Mouse (Mus musculus) kidney, embryonic 14.5 days (tissue): ENCODE measurements around the gene Ces3a. TPM values are rescaled to one million over a fixed set of nuclear protein-coding genes. Genes with fewer than 3 reads are reported as not detected.

ENCODE experiments used
- ATAC-seq: fragments of 200-750 bp; cut with Nextera tagmentation; 2 replicates; pipeline ENCODE4 v1.8.0; 2017; ENCODE audit warnings: moderate number of reproducible peaks, mild to moderate bottlenecking, moderate TSS enrichment, moderate library complexity; ENCODE audit not compliant: low FRiP score, low TSS enrichment
- H3K27ac ChIP-seq: fragments of 300-500 bp; sonication (generic); 2 replicates; pipeline ENCODE4 v1.5.1; 2014; ENCODE audit warnings: low read depth, mild to moderate bottlenecking, low read length, moderate library complexity, mixed read lengths
- H3K27me3 ChIP-seq: fragments of 300-500 bp; sonication (generic); 2 replicates; pipeline ENCODE4 v1.6.1; 2014; ENCODE audit warnings: mild to moderate bottlenecking, low read length; ENCODE audit not compliant: control insufficient read depth, insufficient read depth
- H3K36me3 ChIP-seq: fragments of 300-500 bp; sonication (generic); 2 replicates; pipeline ENCODE4 v1.6.1; 2014; ENCODE audit warnings: low read length, mixed read lengths; ENCODE audit not compliant: control insufficient read depth, insufficient read depth
- H3K4me1 ChIP-seq: fragments of 300-500 bp; sonication (generic); 2 replicates; pipeline ENCODE4 v1.6.1; 2014; ENCODE audit warnings: low read length, mixed read lengths; ENCODE audit not compliant: control insufficient read depth, insufficient read depth
- H3K4me2 ChIP-seq: fragments of 300-500 bp; sonication (generic); replicated peaks from 2 replicates; pipeline ENCODE4 v1.6.1; 2014; ENCODE audit warnings: low read depth, mild to moderate bottlenecking, low read length
- H3K4me3 ChIP-seq: fragments of 300-500 bp; sonication (generic); 2 replicates; pipeline ENCODE4 v1.5.1; 2014; ENCODE audit warnings: mild to moderate bottlenecking, low read length
- H3K9ac ChIP-seq: fragments of 300-500 bp; sonication (generic); 2 replicates; pipeline ENCODE4 v1.6.1; 2014; ENCODE audit warnings: low read depth, mild to moderate bottlenecking, low read length, moderate library complexity
- H3K9me3 ChIP-seq: fragments of 300-500 bp; sonication (generic); 2 replicates; pipeline ENCODE4 v1.6.1; 2016; ENCODE audit warnings: low read length; ENCODE audit not compliant: control insufficient read depth
- WGBS: fragments of 180-500 bp; shearing (Covaris S2); extraction: QIAGEN DNeasy Blood & Tissue Kit; methylation state at CpG from one replicate; pipeline ENCODE4 v1.1.7; 2014; 5-methylcytosine and 5-hydroxymethylcytosine counted together
- polyA plus RNA-seq: library from polyadenylated mRNA; unstranded; fragments of >200 nt; fragmentation: Nextera tagmentation; extraction: Ambion mirVana; gene quantifications from 2 replicates; pipeline ENCODE4 v1.2.1, GENCODE M21; 2014

Ces3a gene
- polyA plus RNA-seq: not detected in 2 replicates

GRCm38 (mm10) chr8:105048371-105048854 is at the start of gene Ces3a:
Gene Ces3a, plus strand, starts transcription at chr8:105048601.
- Histone ChIP-seq H3K36me3 (no peaks in the 10 kb centered on the region), H3K4me3 (no peak within 1 kb of the TSS), H3K9ac (no peak within 1 kb of the TSS), H3K27me3 (no peaks in the 10 kb centered on the region), H3K9me3 (no peaks in the 10 kb centered on the region), H3K27ac (no peak within 1 kb of the TSS), H3K4me2 (no peak within 1 kb of the TSS), H3K4me1 (no peaks in the 10 kb centered on the region)
- no peak for ATAC-seq
- WGBS: 74% methylated on average over 3 of the region's 3 CpGs

- no peaks in the 10 kb centered on the region for H3K36me3 ChIP-seq
- no peak overlapping the region for H3K4me3 ChIP-seq
- H3K4me2 ChIP-seq: no peak overlapping the region
- H3K27me3 ChIP-seq: no peaks in the 10 kb centered on the region
- 84% methylated on average over 6 of the region's 6 CpGs for WGBS
- no peaks in the 10 kb centered on the region for H3K4me1 ChIP-seq
- no peak overlapping the region for H3K9ac ChIP-seq
- no peak overlapping the region for H3K27ac ChIP-seq
- H3K9me3 ChIP-seq: no peaks in the 10 kb centered on the region
- no peak for ATAC-seq
These were observed 49.2 kb upstream of the Ces3a start for GRCm38 (mm10) chr8:104999183-104999582.

GRCm38 (mm10) chr8:105000586-105000985 is 47.8 kb upstream of the Ces3a start, which contains the start of gene Ces2h:
Gene Ces2h, plus strand, starts transcription at chr8:105000853.
- Histone ChIP-seq H3K9me3 (no peaks in the 10 kb centered on the region), H3K4me3 (no peak within 1 kb of the TSS), H3K4me1 (no peaks in the 10 kb centered on the region), H3K27ac (no peak within 1 kb of the TSS), H3K36me3 (no peaks in the 10 kb centered on the region), H3K9ac (no peak within 1 kb of the TSS), H3K4me2 (no peak within 1 kb of the TSS), H3K27me3 (no peaks in the 10 kb centered on the region)
- ATAC-seq: no peak
- 67% methylated on average over 7 of the region's 7 CpGs for WGBS

GRCm38 (mm10) chr8:105010000-105010399 is 38.4 kb upstream of the Ces3a start:
- 81% methylated on average over 2 of the region's 2 CpGs for WGBS
- no peak for ATAC-seq

GRCm38 (mm10) chr8:105011136-105011535 is 37.3 kb upstream of the Ces3a start:
- Histone ChIP-seq H3K27me3 (no peaks in the 10 kb centered on the region), H3K4me1 (no peaks in the 10 kb centered on the region), H3K9ac (no peak overlapping the region), H3K9me3 (peaks cover 4% of the 10 kb centered on the region; the same call in 1 of the 2 replicates), H3K4me2 (no peak overlapping the region), H3K36me3 (no peaks in the 10 kb centered on the region), H3K4me3 (no peak overlapping the region), H3K27ac (no peak overlapping the region)
- 85% methylated on average over 12 of the region's 12 CpGs for WGBS
- ATAC-seq: no peak

More at GRCm38 (mm10) chr8:105010000-105010399, 38.4 kb upstream of the Ces3a start:
- H3K4me1 ChIP-seq: no peaks in the 10 kb centered on the region
- H3K9ac ChIP-seq: no peak overlapping the region
- H3K4me2 ChIP-seq: no peak overlapping the region
- no peak overlapping the region for H3K27ac ChIP-seq
- H3K27me3 ChIP-seq: no peaks in the 10 kb centered on the region
- no peak overlapping the region for H3K4me3 ChIP-seq
- H3K9me3 ChIP-seq: peaks cover 4% of the 10 kb centered on the region; the same call in 1 of the 2 replicates
- no peaks in the 10 kb centered on the region for H3K36me3 ChIP-seq

GRCm38 (mm10) chr8:105014391-105014790 is 34.0 kb upstream of the Ces3a start:
- Histone ChIP-seq H3K27ac (no peak overlapping the region), H3K4me3 (no peak overlapping the region), H3K4me2 (no peak overlapping the region), H3K27me3 (no peaks in the 10 kb centered on the region), H3K4me1 (no peaks in the 10 kb centered on the region), H3K9me3 (no peaks in the 10 kb centered on the region), H3K9ac (no peak overlapping the region), H3K36me3 (no peaks in the 10 kb centered on the region)
- ATAC-seq: no peak
- WGBS: 92% methylated on average over 5 of the region's 5 CpGs

- Histone ChIP-seq H3K9ac (no peak overlapping the region), H3K9me3 (no peaks in the 10 kb centered on the region; the same call in 1 of the 2 replicates), H3K4me3 (no peak overlapping the region), H3K4me2 (no peak overlapping the region), H3K4me1 (no peaks in the 10 kb centered on the region), H3K36me3 (no peaks in the 10 kb centered on the region), H3K27me3 (no peaks in the 10 kb centered on the region), H3K27ac (no peak overlapping the region)
- WGBS: 85% methylated on average over 1 of the region's 1 CpGs
- ATAC-seq: no peak
These were observed 26.4 kb upstream of the Ces3a start for GRCm38 (mm10) chr8:105021954-105022353.

GRCm38 (mm10) chr8:105023087-105023486 is 25.3 kb upstream of the Ces3a start:
- H3K27ac ChIP-seq: no peak overlapping the region
- H3K4me3 ChIP-seq: no peak overlapping the region
- H3K9ac ChIP-seq: no peak overlapping the region
- 65% methylated on average over 1 of the region's 1 CpGs for WGBS
- no peaks in the 10 kb centered on the region for H3K27me3 ChIP-seq
- H3K4me1 ChIP-seq: no peaks in the 10 kb centered on the region
- H3K4me2 ChIP-seq: no peak overlapping the region
- no peaks in the 10 kb centered on the region; the same call in 1 of the 2 replicates for H3K9me3 ChIP-seq
- no peaks in the 10 kb centered on the region for H3K36me3 ChIP-seq
- ATAC-seq: no peak

GRCm38 (mm10) chr8:105025050-105025449 is 23.4 kb upstream of the Ces3a start:
- H3K9ac ChIP-seq: no peak overlapping the region
- 66% methylated on average over 2 of the region's 2 CpGs for WGBS
- no peaks in the 10 kb centered on the region; the same call in 1 of the 2 replicates for H3K9me3 ChIP-seq
- H3K4me1 ChIP-seq: no peaks in the 10 kb centered on the region
- no peak for ATAC-seq
- H3K4me2 ChIP-seq: no peak overlapping the region
- H3K4me3 ChIP-seq: no peak overlapping the region
- no peak overlapping the region for H3K27ac ChIP-seq
- H3K36me3 ChIP-seq: no peaks in the 10 kb centered on the region
- no peaks in the 10 kb centered on the region for H3K27me3 ChIP-seq
